Mouse (Mus musculus) midbrain, embryonic 11.5 days (tissue): ENCODE measurements around the gene Skint7. TPM values are rescaled to one million over a fixed set of nuclear protein-coding genes. Genes with fewer than 3 reads are reported as not detected.
"Not testable (repeated sequence)": the region's sequence is repeated elsewhere in the genome, so short reads cannot be mapped to it uniquely, and the experiment has no call there.

Experiments used
- ATAC-seq: fragments of 200-750 bp; cut with Nextera tagmentation; 2 replicates; pipeline ENCODE4 v1.8.0; 2017; ENCODE audit warnings: moderate TSS enrichment, moderate library complexity; ENCODE audit not compliant: low FRiP score
- DNase-seq: peaks from one replicate; pipeline ENCODE4 v3.0.0; 2015; ENCODE audit warnings: low spot score; ENCODE audit errors: missing footprints
- H3K27ac ChIP-seq: fragments of 300-500 bp; sonication (generic); 2 replicates; pipeline ENCODE4 v1.5.1; 2014; ENCODE audit warnings: low read depth, low read length
- H3K27me3 ChIP-seq: fragments of 300-500 bp; sonication (generic); 2 replicates; pipeline ENCODE4 v1.6.1; 2014; ENCODE audit warnings: mild to moderate bottlenecking, low read length, moderate library complexity, mixed read lengths; ENCODE audit not compliant: control insufficient read depth, insufficient read depth
- H3K36me3 ChIP-seq: fragments of 300-500 bp; sonication (generic); 2 replicates; pipeline ENCODE4 v1.6.1; 2014; ENCODE audit warnings: mild to moderate bottlenecking, low read length, moderate library complexity, mixed read lengths; ENCODE audit not compliant: control insufficient read depth, insufficient read depth
- H3K4me1 ChIP-seq: fragments of 300-500 bp; sonication (generic); 2 replicates; pipeline ENCODE4 v1.6.1; 2014; ENCODE audit warnings: low read length; ENCODE audit not compliant: control insufficient read depth, insufficient read depth
- H3K4me2 ChIP-seq: fragments of 300-500 bp; sonication (generic); 2 replicates; pipeline ENCODE4 v1.6.1; 2014; ENCODE audit warnings: mild to moderate bottlenecking, moderate library complexity
- H3K4me3 ChIP-seq: fragments of 300-500 bp; sonication (generic); 2 replicates; pipeline ENCODE4 v1.5.1; 2014; ENCODE audit warnings: low read depth, low read length
- H3K9ac ChIP-seq: fragments of 300-500 bp; sonication (generic); 2 replicates; pipeline ENCODE4 v1.6.1; 2014; ENCODE audit warnings: low read length
- H3K9me3 ChIP-seq: fragments of 300-500 bp; sonication (generic); 2 replicates; pipeline ENCODE4 v1.6.1; 2016; ENCODE audit warnings: low read length; ENCODE audit not compliant: control insufficient read depth
- WGBS: fragments of 180-500 bp; shearing (Covaris S2); extraction: QIAGEN DNeasy Blood & Tissue Kit; methylation state at CpG from one replicate; pipeline ENCODE4 v1.1.7; 2014; 5-methylcytosine and 5-hydroxymethylcytosine counted together
- polyA plus RNA-seq: library from polyadenylated mRNA; unstranded; fragments of >200 nt; fragmentation: Nextera tagmentation; extraction: Ambion mirVana; gene quantifications from 2 replicates; pipeline ENCODE4 v1.2.1, GENCODE M21; 2014

The Skint7 gene
- not detected in 2 replicates for polyA plus RNA-seq

DNA sequence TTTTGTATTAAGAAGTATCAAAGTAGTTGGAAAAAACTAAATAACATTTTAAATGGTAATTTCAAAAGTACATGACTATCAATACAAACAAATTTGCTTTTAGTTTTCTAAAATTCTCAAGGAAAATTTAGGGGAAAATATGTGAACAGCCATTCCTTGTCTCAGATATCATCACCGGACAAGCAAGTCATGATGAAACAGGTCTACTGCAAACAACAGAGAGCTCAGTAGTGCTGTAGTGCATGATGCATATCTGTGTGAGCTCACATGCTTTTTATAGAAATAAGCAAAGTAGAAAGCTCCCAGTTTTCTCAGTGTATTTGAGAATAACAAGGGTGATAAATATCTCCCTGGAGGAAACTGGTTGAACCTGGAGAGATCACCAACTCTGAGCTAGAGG is at the start of gene Skint7:
Skint7 (plus strand) TSS at position 301 of the 400 bp plus-strand sequence.
- no peak within 1 kb of the TSS for H3K4me2 ChIP-seq
- H3K4me1 ChIP-seq: no peaks in the 10 kb centered on the region
- no peak within 1 kb of the TSS for H3K4me3 ChIP-seq
- no peaks in the 10 kb centered on the region for H3K9me3 ChIP-seq
- no peak for DNase-seq
- WGBS: 94% methylated on average over 1 of the region's 1 CpGs
- no peak within 1 kb of the TSS for H3K27ac ChIP-seq
- no peak for ATAC-seq
- H3K27me3 ChIP-seq: no peaks in the 10 kb centered on the region
- H3K9ac ChIP-seq: no peak within 1 kb of the TSS
- no peaks in the 10 kb centered on the region for H3K36me3 ChIP-seq

DNA sequence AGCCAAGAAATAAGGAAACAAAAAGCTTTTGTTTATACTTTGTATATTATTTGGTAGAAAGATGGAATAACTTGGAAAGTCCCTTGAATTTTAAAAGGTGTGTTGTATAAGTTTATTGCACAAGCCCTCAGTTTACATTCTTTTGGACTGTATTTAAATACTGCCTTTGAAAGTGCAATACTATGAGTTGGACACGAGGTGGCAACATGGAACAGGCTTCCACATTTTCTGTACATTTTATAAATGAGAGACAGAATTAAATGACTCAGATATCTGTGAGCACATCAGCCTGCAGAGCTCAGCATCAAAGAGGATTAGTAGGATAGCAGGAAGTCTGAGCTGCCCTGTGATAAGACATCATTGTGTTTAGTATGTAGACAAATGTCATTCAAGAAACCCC is 11.4 kb upstream of the Skint7 start:
- Histone ChIP-seq H3K4me1 (no peaks in the 10 kb centered on the region), H3K27ac (no peak overlapping the region), H3K27me3 (no peaks in the 10 kb centered on the region), H3K4me3 (no peak overlapping the region), H3K9ac (no peak overlapping the region), H3K4me2 (no peak overlapping the region), H3K9me3 (no peaks in the 10 kb centered on the region), H3K36me3 (no peaks in the 10 kb centered on the region)
- DNase-seq: no peak
- ATAC-seq: no peak
- 23% methylated on average over 1 of the region's 1 CpGs for WGBS

- not testable (repeated sequence) for H3K27me3 ChIP-seq, H3K36me3 ChIP-seq, H3K4me1 ChIP-seq, DNase-seq, H3K9ac ChIP-seq, H3K4me2 ChIP-seq, H3K9me3 ChIP-seq, H3K4me3 ChIP-seq, ATAC-seq, H3K27ac ChIP-seq
- WGBS: 79% methylated on average over 1 of the region's 1 CpGs
Observed at GRCm38 (mm10) chr4:111963241-111963640, 9.5 kb upstream of the Skint7 start.

DNA sequence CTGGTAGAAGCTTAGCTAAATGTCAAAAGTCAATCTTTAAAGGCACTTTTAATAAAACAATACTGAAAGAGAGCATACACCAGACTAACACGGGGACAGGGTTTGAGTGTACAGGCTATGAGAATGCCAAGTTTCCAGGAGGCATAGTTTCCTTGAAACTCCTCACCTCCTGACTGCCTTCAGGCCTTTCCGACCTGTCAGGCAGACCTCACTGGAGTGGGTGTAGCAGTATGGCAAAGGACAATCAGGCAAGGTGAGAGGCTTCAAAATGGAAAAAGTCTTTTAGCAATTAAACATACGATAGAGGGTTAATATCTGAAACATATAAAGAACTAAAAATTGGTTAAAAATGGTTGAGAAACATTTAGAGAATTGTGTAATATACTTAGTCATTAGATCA is 9.1 kb upstream of the Skint7 start:
- ATAC-seq: no peak
- DNase-seq: no peak
- Histone ChIP-seq H3K4me1 (no peaks in the 10 kb centered on the region), H3K4me3 (no peak overlapping the region), H3K9ac (no peak overlapping the region), H3K27me3 (no peaks in the 10 kb centered on the region), H3K36me3 (no peaks in the 10 kb centered on the region), H3K27ac (no peak overlapping the region), H3K9me3 (no peaks in the 10 kb centered on the region), H3K4me2 (no peak overlapping the region)
- WGBS: 74% methylated on average over 3 of the region's 3 CpGs

DNA sequence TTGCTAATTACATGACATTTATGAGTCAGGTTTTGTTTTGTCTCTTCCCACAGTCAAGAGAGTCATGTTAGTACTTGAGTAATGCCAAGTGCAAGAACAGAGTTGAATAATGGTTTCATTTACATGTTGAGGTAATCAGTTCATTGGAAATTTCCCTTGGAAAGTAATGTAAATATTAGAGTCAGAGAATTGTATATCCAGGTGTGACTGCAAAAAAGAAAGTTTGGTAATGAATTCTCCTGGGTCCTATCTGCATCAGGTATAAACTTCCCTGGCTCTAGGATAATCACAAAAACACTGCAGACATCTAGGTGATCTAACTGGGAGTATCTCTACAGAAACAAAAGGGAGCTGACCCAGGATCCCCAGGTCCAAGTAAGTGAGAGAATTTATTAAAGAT is 33.2 kb downstream of the Skint7 start, which contains the start of gene Skint1:
Skint1 (plus strand) TSS at position 301 of the 400 bp plus-strand sequence.
- Histone ChIP-seq H3K9me3 (no peaks in the 10 kb centered on the region), H3K27ac (no peak within 1 kb of the TSS), H3K4me1 (no peaks in the 10 kb centered on the region), H3K4me2 (no peak within 1 kb of the TSS), H3K4me3 (no peak within 1 kb of the TSS), H3K27me3 (no peaks in the 10 kb centered on the region), H3K36me3 (no peaks in the 10 kb centered on the region), H3K9ac (no peak within 1 kb of the TSS)
- DNase-seq (no peak), ATAC-seq (no peak)

Other genes starting within 250 kb of the Skint7 start
- gene Slc5a9, start 70.0 kb upstream of the Skint7 start, polyA plus RNA-seq: 0.12 TPM in 1 of 2 replicates, not detected in the other
- not detected in 2 replicates for gene Skint8, start 53.5 kb upstream of the Skint7 start, polyA plus RNA-seq
- not detected in 2 replicates for gene Skint1, start 33.3 kb downstream of the Skint7 start, polyA plus RNA-seq
- not detected in 2 replicates for gene Skint4, start 99.1 kb downstream of the Skint7 start, polyA plus RNA-seq